ENCODE assay signal across 21 mouse cellular contexts in genomic region chr8:46411877-46412625, GRCm38 (mm10).
"Had no signal": no experiment of that assay in that cellular context is flagged by ENCODE, and none has a peak within 500 bp of the region (broad histone marks: within the 10 kb centered on the region; RNA-seq: fewer than 3 reads in every experiment).

No protein-coding gene starts in this region.

- H3K4me1 ChIP-seq: kidney, embryonic 15.5 days; lung, embryonic 15.5 days; megakaryocyte, embryonic 14.5 days; midbrain, embryonic 10.5 days; midbrain, embryonic 13.5 days had no signal

- H3K9me3 ChIP-seq: kidney, embryonic 15.5 days; lung, embryonic 15.5 days; midbrain, embryonic 10.5 days; midbrain, embryonic 13.5 days had no signal

- H3K9ac ChIP-seq: kidney, embryonic 15.5 days; liver, embryonic 14.5 days; lung, embryonic 15.5 days; midbrain, embryonic 13.5 days had no signal

- DNase-seq: kidney, postnatal 10 days; kidney, postnatal 36 days; layer of hippocampus, postnatal 36 days; lung, adult 18-20 months; lung, postnatal 10 days; lung, postnatal 36 days; right cerebral cortex, adult 18-20 months; right cerebral cortex, postnatal 14 days; right cerebral cortex, postnatal 4 days; spleen, adult 18-20 months; thymus, adult 18-20 months; thymus, postnatal 36 days had no signal

- ATAC-seq: midbrain, embryonic 13.5 days; midbrain, embryonic 16.5 days had no signal

- H3K4me2 ChIP-seq: kidney, embryonic 15.5 days; lung, embryonic 15.5 days; midbrain, embryonic 13.5 days had no signal

- H3K27ac ChIP-seq: kidney, embryonic 15.5 days; left cerebral cortex, adult 2 months; liver, embryonic 14.5 days; lung, embryonic 15.5 days; midbrain, embryonic 10.5 days; midbrain, embryonic 13.5 days had no signal

- H3K36me3 ChIP-seq: kidney, embryonic 15.5 days; lung, embryonic 15.5 days; midbrain, embryonic 10.5 days; midbrain, embryonic 13.5 days had no signal

- H3K4me3 ChIP-seq: kidney, embryonic 15.5 days; left cerebral cortex, adult 2 months; lung, embryonic 15.5 days; megakaryocyte, embryonic 14.5 days; midbrain, embryonic 10.5 days; midbrain, embryonic 13.5 days; myocyte had no signal

- H3K27me3 ChIP-seq: kidney, embryonic 15.5 days; lung, embryonic 15.5 days; megakaryocyte, embryonic 14.5 days; midbrain, embryonic 13.5 days had no signal
